Mouse (Mus musculus): ENCODE measurements at regions not wholly inside any gene's neighbourhood (a gene's known extent, or its start where the extent isn't known, plus 50 kb on each side); places are given as distances from the start of the nearest gene placed in this dataset.

DNA sequence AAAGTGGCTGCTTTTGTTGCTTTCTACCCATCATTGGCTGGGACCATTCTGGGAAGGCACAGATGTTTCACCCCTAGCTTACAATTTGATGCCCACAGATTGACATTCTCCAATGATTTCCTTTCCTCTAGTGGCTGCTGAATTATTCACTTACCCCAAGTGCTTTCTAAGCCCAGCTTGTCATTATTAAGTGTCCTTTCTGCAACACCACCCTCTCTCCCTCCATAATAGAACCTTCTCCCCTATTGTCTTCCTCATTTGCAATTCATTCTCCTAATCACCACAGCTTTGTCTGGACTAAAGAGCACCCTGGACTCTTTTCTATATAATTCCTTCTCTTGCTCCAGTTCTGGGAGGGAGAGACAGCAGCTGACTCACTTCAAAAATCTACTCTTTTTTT lies 2780.0 kb upstream of the 5930422O12Rik start:
- DNase-seq (ENCODE audit: extremely low spot score in 1 of 2, low spot score in 1 of 2) = no peak

DNA sequence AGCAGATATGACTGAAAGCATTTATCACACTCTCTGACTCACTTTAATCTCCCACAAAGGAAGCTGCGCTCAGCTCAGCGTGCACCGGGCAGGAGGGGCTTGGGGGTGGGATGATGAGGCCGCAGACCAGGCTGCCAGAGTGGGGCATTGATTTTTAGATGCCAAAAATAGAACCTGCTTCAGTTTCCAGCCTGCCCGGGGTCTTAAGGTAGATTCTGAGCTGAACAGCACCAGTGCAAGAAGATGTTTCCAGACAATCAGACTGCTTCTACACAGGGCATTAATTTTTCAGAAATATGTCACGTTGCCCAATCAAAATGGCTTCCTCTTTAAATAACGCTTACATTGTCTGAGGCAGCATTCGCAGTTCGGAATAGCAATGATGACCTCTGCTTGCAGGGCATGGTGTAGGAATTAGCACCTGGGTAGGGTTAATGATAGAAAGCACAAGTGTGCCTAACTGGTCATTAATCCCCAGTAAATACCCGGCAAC lies 2772.7 kb upstream of the 5930422O12Rik start:
- DNase-seq (ENCODE audit: extremely low spot score in 1 of 2, low spot score in 1 of 2) = no peak

DNA sequence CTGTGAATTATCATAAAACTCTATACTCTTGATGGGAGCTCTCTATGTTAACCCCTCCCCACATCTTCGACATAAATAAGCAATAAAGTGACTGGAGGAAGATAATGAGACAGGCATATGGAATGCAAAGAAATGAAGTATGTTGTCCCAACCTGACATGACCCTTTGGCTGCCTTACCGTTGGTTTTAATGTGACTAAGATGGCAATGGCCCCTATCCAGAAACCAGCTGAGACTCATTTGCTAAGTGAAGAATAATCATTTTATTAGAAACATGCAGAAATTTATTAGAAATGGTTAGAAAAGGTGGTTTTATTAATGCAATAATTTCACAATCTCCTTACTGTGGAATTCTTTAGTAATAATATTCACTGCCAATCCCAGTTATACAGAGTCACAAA lies 2767.2 kb upstream of the 5930422O12Rik start:
- DNase-seq (ENCODE audit: extremely low spot score in 1 of 2, low spot score in 1 of 2) = no peak

DNA sequence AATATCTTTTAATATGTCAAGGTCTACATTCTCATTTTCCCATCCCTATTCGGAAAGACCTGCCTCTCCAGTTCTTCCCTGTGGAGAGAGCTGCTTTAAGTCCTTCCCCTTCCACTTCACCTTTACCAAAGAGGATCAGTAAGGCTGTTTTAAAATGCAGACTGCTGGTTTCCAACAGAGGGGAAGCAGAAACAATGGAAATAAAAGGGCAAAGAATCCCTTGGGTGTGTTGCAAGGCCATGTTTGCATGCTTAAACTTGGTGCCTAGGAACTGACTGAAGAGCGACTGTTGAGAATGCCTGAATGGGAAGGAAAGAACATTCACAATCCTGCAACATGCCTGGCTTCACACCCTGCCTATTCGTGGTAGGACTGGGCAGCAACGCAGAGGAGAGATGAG lies 2759.1 kb upstream of the 5930422O12Rik start:
- no peak for DNase-seq (ENCODE audit: extremely low spot score in 1 of 2, low spot score in 1 of 2)

DNA sequence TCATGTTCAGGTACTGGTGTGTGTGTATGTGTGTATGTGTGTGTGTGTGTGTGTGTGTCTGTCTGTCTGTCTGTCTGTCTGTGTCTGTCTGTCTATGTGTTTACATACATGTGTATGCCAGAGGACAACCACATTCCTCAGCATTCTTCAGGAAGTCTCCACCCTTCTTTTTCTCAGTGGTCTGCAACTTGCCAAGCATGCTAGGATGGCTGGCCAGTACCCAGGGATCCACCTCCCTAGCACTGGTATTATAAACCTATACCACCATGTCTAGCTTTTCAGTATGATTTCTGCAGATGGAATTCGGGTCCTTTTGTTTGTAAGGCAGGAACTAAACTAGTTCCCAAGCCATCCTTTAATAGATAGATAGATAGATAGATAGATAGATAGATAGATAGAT lies 2751.1 kb upstream of the 5930422O12Rik start:
- no peak for DNase-seq (ENCODE audit: extremely low spot score in 1 of 2, low spot score in 1 of 2)

DNA sequence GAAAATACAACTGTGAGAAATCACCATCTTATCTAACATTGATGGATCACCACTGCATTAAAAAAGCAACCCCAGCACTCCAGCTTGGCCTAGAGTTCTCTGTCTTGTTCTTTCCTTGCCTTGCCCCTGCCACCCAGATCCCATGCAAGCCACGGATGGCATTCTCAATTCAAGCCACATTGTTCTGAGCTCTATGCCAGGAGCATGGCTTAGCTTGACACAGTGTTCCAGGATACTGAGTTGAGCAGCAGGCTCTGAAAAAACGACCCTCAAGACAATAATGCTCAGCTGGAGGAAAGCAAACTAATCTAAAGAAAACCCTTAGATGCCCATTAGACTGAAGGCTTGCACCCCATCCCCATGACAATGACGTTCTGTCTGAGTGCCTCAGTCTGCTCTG lies 2746.3 kb upstream of the 5930422O12Rik start:
- DNase-seq (ENCODE audit: extremely low spot score in 1 of 2, low spot score in 1 of 2) = no peak

GRCm38 (mm10) chr8:30686539-30686938 lies 2742.0 kb upstream of the 5930422O12Rik start:
- no peak for DNase-seq (ENCODE audit: extremely low spot score in 1 of 2, low spot score in 1 of 2)

DNA sequence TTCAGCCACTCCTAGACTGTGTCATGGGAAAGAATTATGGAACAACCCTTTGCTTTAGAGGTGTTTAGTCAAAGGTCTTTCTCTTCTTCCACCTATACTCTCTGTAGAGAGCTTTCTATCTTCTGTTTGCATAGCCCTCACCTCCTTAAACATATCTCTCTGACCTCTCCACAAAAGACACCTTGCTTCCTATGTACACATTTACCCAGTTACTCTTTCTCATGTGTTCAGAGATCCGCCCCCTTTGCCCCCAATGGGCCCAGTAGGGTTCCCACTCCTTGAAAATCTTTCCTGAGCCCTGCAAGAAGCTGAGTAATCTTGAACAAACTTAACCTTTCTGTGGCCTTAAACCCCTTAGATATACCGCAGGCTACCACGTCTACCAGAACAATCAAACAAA lies 2734.4 kb upstream of the 5930422O12Rik start:
- no peak for DNase-seq (ENCODE audit: extremely low spot score in 1 of 2, low spot score in 1 of 2)

- DNase-seq (ENCODE audit: extremely low spot score in 1 of 2, low spot score in 1 of 2) = no peak
Observed at GRCm38 (mm10) chr8:30716643-30717042, 2711.9 kb upstream of the 5930422O12Rik start.

GRCm38 (mm10) chr8:30730366-30730765 lies 2698.1 kb upstream of the 5930422O12Rik start:
- peak; percentile 7 to 61 for DNase-seq (ENCODE audit: extremely low spot score in 1 of 2, low spot score in 1 of 2)

DNA sequence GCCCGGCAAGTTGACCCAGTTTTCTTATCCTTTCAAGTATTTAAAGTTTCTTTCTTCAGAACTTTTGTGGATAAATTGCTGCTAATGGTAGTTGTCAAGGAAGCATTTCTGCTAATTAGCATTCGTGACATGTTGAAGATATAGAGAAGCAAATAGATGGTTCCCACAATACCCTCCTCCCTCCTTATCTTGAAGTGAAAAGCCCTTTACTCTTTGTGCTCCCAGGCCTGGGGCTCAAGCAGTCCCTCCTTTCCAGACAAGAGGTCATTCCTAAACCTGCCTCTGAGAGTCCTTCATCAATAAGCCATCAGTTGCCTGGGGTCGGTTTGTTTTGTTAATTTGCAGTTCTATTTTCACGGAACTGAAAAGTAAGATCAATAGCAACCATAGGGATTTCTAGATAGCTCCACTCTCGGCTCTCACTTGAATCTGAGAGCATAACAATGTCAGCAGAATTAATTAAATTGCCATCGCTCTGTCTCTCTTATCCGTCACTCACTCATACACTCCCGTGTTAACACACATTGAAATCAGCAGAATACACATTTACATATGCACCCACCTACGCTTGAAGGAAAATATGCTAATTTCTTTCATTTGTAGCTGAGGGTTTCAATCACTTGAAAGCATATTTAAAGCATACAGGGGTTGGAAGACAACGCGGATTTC lies 2695.8 kb upstream of the 5930422O12Rik start:
- DNase-seq (ENCODE audit: extremely low spot score in 1 of 2, low spot score in 1 of 2) = peak in 1 of 2 experiments; percentile 18

GRCm38 (mm10) chr8:30733385-30733784 lies 2695.1 kb upstream of the 5930422O12Rik start:
- no peak for DNase-seq (ENCODE audit: extremely low spot score in 1 of 2, low spot score in 1 of 2)

- DNase-seq (ENCODE audit: extremely low spot score in 1 of 2, low spot score in 1 of 2) = no peak
Observed at GRCm38 (mm10) chr8:30735338-30735737, 2693.2 kb upstream of the 5930422O12Rik start.

- DNase-seq (ENCODE audit: extremely low spot score in 1 of 2, low spot score in 1 of 2) = no peak
Observed at GRCm38 (mm10) chr8:30735740-30736139, 2692.8 kb upstream of the 5930422O12Rik start.

DNA sequence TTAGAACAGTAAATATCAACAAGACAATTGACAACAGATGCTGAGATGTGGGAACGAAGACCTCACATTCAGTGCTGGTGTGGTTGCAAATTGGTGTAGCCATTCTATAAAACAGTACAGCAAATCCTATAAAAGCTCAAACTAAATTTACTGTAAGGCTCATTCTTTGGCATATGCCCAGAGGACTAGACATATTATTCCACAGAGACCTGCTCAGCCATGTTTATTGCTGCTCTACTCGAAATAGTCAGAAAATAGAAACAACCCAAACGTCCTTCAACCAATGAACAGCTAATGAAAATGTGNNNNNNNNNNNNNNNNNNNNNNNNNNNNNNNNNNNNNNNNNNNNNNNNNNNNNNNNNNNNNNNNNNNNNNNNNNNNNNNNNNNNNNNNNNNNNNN lies 2681.6 kb upstream of the 5930422O12Rik start:
- DNase-seq (ENCODE audit: extremely low spot score in 1 of 2, low spot score in 1 of 2) = no peak
